Mouse (Mus musculus) heart, adult 2 months (tissue): ENCODE results near the gene Car10. TPM values are rescaled to one million over a fixed set of nuclear protein-coding genes. Genes with fewer than 3 reads are reported as not detected.

Experiments
- DNase-seq, 2 experiments: peaks; one replicate each; pipeline ENCODE4 v3.0.0; 2021
- H3K27ac ChIP-seq: fragments of 200-600 bp; 2 replicates; pipeline ENCODE4 v1.8.1; 2022
- H3K27me3 ChIP-seq: fragments of 200-500 bp; 2 replicates; pipeline ENCODE4 v1.6.1; 2012; ENCODE audit warnings: mild to moderate bottlenecking, low read length, inconsistent platforms, mixed read lengths; ENCODE audit not compliant: control insufficient read depth, insufficient read depth
- H3K36me3 ChIP-seq: fragments of 200-500 bp; 2 replicates; pipeline ENCODE4 v1.6.1; 2012; ENCODE audit warnings: low read length, inconsistent platforms; ENCODE audit not compliant: control insufficient read depth, insufficient read depth
- H3K4me1 ChIP-seq: fragments of 200-500 bp; 2 replicates; pipeline ENCODE4 v1.6.1; 2011; ENCODE audit warnings: low read length; ENCODE audit not compliant: control insufficient read depth, insufficient read depth
- H3K4me3 ChIP-seq: fragments of 200-600 bp; 2 replicates; pipeline ENCODE4 v1.8.1; 2022
- H3K79me2 ChIP-seq: fragments of 200-500 bp; replicated peaks from 2 replicates; pipeline ENCODE4 v1.6.1; 2012; ENCODE audit warnings: mild to moderate bottlenecking, inconsistent platforms, low read length, moderate library complexity, mixed read lengths; ENCODE audit not compliant: control insufficient read depth, insufficient read depth
- H3K9ac ChIP-seq: fragments of 200-500 bp; 2 replicates; pipeline ENCODE4 v1.6.1; 2012; ENCODE audit warnings: low read depth, mild to moderate bottlenecking, control low read depth, inconsistent platforms, low read length, mixed read lengths
- CTCF ChIP-seq: fragments of 200-600 bp; IDR thresholded peaks from 2 replicates; pipeline ENCODE4 v1.8.1; 2022; ENCODE audit warnings: antibody characterized with exemption, mild to moderate bottlenecking, moderate library complexity
- EP300 ChIP-seq: fragments of 200-500 bp; IDR thresholded peaks from 2 replicates; pipeline ENCODE4 v1.6.1; 2011; ENCODE audit warnings: low read depth, low read length, control low read depth; ENCODE audit not compliant: insufficient read depth
- POLR2A ChIP-seq: fragments of 200-500 bp; IDR thresholded peaks from 2 replicates; pipeline ENCODE4 v1.6.1; 2011; ENCODE audit warnings: mild to moderate bottlenecking, low read depth, low read length, control low read depth; ENCODE audit not compliant: insufficient read depth
- WGBS: fragments of 180-500 bp; shearing (Covaris S2); methylation state at CpG from one replicate; pipeline ENCODE4 v1.1.7; 2018; 5-methylcytosine and 5-hydroxymethylcytosine counted together
- intact Hi-C: fragments of 180-260 bp; cut with DNase I; formaldehyde crosslinking; loops from one replicate; pipeline ENCODE4 v1.15.1; 2025
- polyA plus RNA-seq: library from polyadenylated mRNA; depleted of rRNA; stranded (reverse); fragments of >200 nt; gene quantifications from 2 replicates; pipeline ENCODE4 v1.2.3, GENCODE M21; 2012
- total RNA-seq, 2 experiments: library from RNA; stranded (reverse); gene quantifications; 2 replicates each; pipeline ENCODE4 v1.2.3; 2021

The Car10 gene
- total and polyA plus RNA-seq, 3 experiments = not detected

- Histone ChIP-seq H3K36me3 (no peaks in the 10 kb centered on the region), H3K27me3 (no peaks in the 10 kb centered on the region), H3K4me3 (no peak overlapping the region), H3K9ac (no peak overlapping the region), H3K4me1 (no peaks in the 10 kb centered on the region), H3K27ac (no peak overlapping the region), H3K79me2 (no peaks in the 10 kb centered on the region)
- intact Hi-C loops = no loop called here
- TF ChIP-seq CTCF (no peak), POLR2A (no peak), EP300 (no peak)
- DNase-seq = no peak
- WGBS = 80% methylated on average over 1 of the region's 1 CpGs
These were observed 544.5 kb downstream of the Car10 start for GRCm38 (mm10) chr11:93642331-93642730.

DNA sequence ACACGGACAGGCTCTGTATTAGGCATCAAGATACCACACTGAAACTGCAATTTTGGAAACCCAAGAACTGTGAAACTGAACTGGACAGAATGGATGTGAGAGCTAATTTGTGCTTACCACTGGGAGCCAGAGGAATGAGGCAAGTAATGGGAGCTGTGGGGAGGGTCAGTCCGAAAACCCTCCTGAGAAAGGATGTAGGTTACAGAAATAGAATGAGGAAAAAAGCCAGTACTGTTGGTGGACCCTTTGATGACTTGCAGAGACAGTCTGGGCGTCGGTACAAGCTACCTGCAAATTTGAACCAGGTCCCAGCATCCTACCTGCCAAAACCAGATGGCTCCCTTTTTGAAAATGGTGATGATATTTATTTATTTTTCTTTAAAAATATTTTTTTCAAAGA is 545.2 kb downstream of the Car10 start:
- Histone ChIP-seq H3K9ac (no peak overlapping the region), H3K36me3 (no peaks in the 10 kb centered on the region), H3K4me1 (no peaks in the 10 kb centered on the region), H3K27me3 (no peaks in the 10 kb centered on the region), H3K27ac (no peak overlapping the region), H3K4me3 (no peak overlapping the region), H3K79me2 (no peaks in the 10 kb centered on the region)
- intact Hi-C loops = no loop called here
- TF ChIP-seq POLR2A (no peak), CTCF (no peak), EP300 (no peak)
- 73% methylated on average over 4 of the region's 4 CpGs for WGBS
- DNase-seq = no peak

DNA sequence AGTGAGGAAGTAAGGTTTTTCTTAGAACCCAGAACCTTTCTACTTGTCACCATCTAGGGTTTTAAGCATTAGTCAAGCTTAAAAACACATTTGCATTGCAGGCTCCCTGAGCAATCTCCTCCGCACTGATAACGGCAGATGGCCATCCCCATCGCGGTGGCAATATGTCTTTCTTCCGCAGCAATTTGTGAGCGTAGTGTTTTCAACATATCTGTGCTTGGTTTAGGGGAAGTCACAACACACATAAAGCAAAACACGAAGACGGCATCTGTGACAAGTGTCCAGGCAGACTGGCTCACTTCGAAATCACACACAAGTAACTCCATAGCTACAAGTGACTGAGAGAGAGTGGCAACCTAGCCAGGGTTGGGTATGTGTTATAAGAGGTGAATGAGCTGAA is 545.6 kb downstream of the Car10 start:
- WGBS = 85% methylated on average over 9 of the region's 9 CpGs
- Histone ChIP-seq H3K79me2 (no peaks in the 10 kb centered on the region), H3K4me3 (no peak overlapping the region), H3K4me1 (no peaks in the 10 kb centered on the region), H3K9ac (no peak overlapping the region), H3K36me3 (no peaks in the 10 kb centered on the region), H3K27ac (no peak overlapping the region), H3K27me3 (no peaks in the 10 kb centered on the region)
- TF ChIP-seq EP300 = no peak
- TF ChIP-seq POLR2A = no peak
- TF ChIP-seq CTCF = no peak
- intact Hi-C loops = no loop called here
- DNase-seq = no peak

- H3K79me2 ChIP-seq = no peaks in the 10 kb centered on the region
- H3K4me3 ChIP-seq = no peak overlapping the region
- TF ChIP-seq CTCF = no peak
- no peak overlapping the region for H3K27ac ChIP-seq
- H3K9ac ChIP-seq = no peak overlapping the region
- no peaks in the 10 kb centered on the region for H3K36me3 ChIP-seq
- no peak for DNase-seq
- WGBS = 82% methylated on average over 3 of the region's 3 CpGs
- intact Hi-C loops = no loop called here
- no peaks in the 10 kb centered on the region for H3K27me3 ChIP-seq
- no peaks in the 10 kb centered on the region for H3K4me1 ChIP-seq
These were observed 548.4 kb downstream of the Car10 start for GRCm38 (mm10) chr11:93646216-93646615.
